Mouse (Mus musculus): ENCODE data around the gene Lrrc73.

DNA sequence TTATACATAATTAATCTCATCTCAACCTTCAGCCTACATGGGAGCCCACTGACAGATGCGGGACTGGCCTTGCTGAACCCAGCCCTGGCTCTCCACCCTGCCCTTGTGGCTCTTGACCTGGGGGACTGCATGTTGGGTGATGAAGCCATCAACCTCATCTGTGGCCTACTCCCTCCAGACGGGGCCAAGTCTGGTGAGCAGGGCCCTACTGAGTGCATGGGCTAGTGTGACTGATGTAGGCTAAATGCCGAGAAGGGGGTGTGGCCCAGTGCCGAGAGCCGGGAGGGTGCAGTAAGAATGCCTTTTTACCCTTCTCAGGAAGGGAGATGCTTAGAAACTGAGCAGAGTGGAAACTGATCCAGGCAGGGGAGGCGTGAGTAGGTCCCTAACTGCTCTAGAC, 1.8 kb downstream of the Lrrc73 start:
- TF ChIP-seq CTCF (IDR thresholded peaks at IDR 0.05; ENCODE audit: low read depth) (no peak), EP300 (optimal IDR thresholded peaks at IDR 0.05) (no peak)
